Mouse (Mus musculus) midbrain, embryonic 13.5 days (tissue): ENCODE results near the gene Pptc7. TPM values are rescaled to one million over a fixed set of nuclear protein-coding genes. Genes with fewer than 3 reads are reported as not detected.

ENCODE experiments used
- ATAC-seq: fragments of 200-750 bp; cut with Nextera tagmentation; 2 replicates; pipeline ENCODE4 v1.8.0; 2017; ENCODE audit warnings: mild to moderate bottlenecking, moderate TSS enrichment, moderate library complexity
- H3K27ac ChIP-seq: fragments of 300-500 bp; sonication (generic); 2 replicates; pipeline ENCODE4 v1.5.1; 2015; ENCODE audit warnings: inconsistent platforms, mild to moderate bottlenecking, moderate library complexity
- H3K27me3 ChIP-seq: fragments of 300-500 bp; sonication (generic); 2 replicates; pipeline ENCODE4 v1.6.1; 2015; ENCODE audit warnings: mild to moderate bottlenecking, inconsistent platforms
- H3K36me3 ChIP-seq: fragments of 300-500 bp; sonication (generic); 2 replicates; pipeline ENCODE4 v1.6.1; 2015; ENCODE audit warnings: mild to moderate bottlenecking, inconsistent platforms
- H3K4me1 ChIP-seq: fragments of 300-500 bp; sonication (generic); replicated peaks from 2 replicates; pipeline ENCODE4 v1.6.1; 2015; ENCODE audit warnings: inconsistent platforms
- H3K4me2 ChIP-seq: fragments of 300-500 bp; sonication (generic); replicated peaks from 2 replicates; pipeline ENCODE4 v1.6.1; 2015; ENCODE audit warnings: moderate library complexity, mild to moderate bottlenecking, inconsistent platforms
- H3K4me3 ChIP-seq: fragments of 300-500 bp; sonication (generic); replicated peaks from 2 replicates; pipeline ENCODE4 v1.5.1; 2015; ENCODE audit warnings: mild to moderate bottlenecking, inconsistent platforms
- H3K9ac ChIP-seq: fragments of 300-500 bp; sonication (generic); replicated peaks from 2 replicates; pipeline ENCODE4 v1.6.1; 2015; ENCODE audit warnings: mild to moderate bottlenecking, inconsistent platforms
- H3K9me3 ChIP-seq: fragments of 300-500 bp; sonication (generic); 2 replicates; pipeline ENCODE4 v1.6.1; 2016; ENCODE audit warnings: mild to moderate bottlenecking, inconsistent platforms
- WGBS: fragments of 180-500 bp; shearing (Covaris S2); methylation state at CpG from one replicate; pipeline ENCODE4 v1.1.7; 2015; 5-methylcytosine and 5-hydroxymethylcytosine counted together
- polyA plus RNA-seq: library from polyadenylated mRNA; unstranded; fragments of >200 nt; fragmentation: Nextera tagmentation; extraction: Ambion mirVana; gene quantifications from 2 replicates; pipeline ENCODE4 v1.2.1, GENCODE M21; 2015

The Pptc7 gene
- 8.0 and 9.1 TPM in 2 replicates for polyA plus RNA-seq

GRCm38 (mm10) chr5:122284183-122285028, at the start of gene Pptc7:
Gene Pptc7 (plus strand): TSS chr5:122284365.
- WGBS: under 1% methylated on average over 70 of the region's 114 CpGs
- Histone ChIP-seq H3K36me3 (peaks cover 21% of the 10 kb centered on the region), H3K4me3 (peak within 1 kb of the TSS; percentile 95), H3K27me3 (no peaks in the 10 kb centered on the region), H3K4me2 (peak within 1 kb of the TSS; percentile 99), H3K27ac (peak within 1 kb of the TSS; percentile 92), H3K9me3 (no peaks in the 10 kb centered on the region), H3K4me1 (peaks cover 27% of the 10 kb centered on the region), H3K9ac (peak within 1 kb of the TSS; percentile 90)
- ATAC-seq: peak; percentile 94

GRCm38 (mm10) chr5:122235196-122235836, 48.8 kb upstream of the Pptc7 start:
- Histone ChIP-seq H3K27me3 (no peaks in the 10 kb centered on the region), H3K36me3 (peaks cover 13% of the 10 kb centered on the region), H3K9ac (no peak overlapping the region), H3K4me3 (no peak overlapping the region), H3K27ac (no peak overlapping the region), H3K4me1 (no peaks in the 10 kb centered on the region; the same call in 1 of the 2 replicates), H3K9me3 (no peaks in the 10 kb centered on the region), H3K4me2 (no peak overlapping the region)
- 75% methylated on average over 9 of the region's 9 CpGs for WGBS
- 0 out of 2 replicates have a peak, but pooled peaks have one; percentile 20 for ATAC-seq

GRCm38 (mm10) chr5:122237200-122237599, 47.0 kb upstream of the Pptc7 start:
- H3K9ac ChIP-seq: no peak overlapping the region
- ATAC-seq: no peak
- WGBS: 68% methylated on average over 5 of the region's 5 CpGs
- no peak overlapping the region for H3K27ac ChIP-seq
- H3K4me1 ChIP-seq: no peaks in the 10 kb centered on the region; the same call in 1 of the 2 replicates
- H3K9me3 ChIP-seq: no peaks in the 10 kb centered on the region
- no peak overlapping the region for H3K4me3 ChIP-seq
- no peak overlapping the region for H3K4me2 ChIP-seq
- no peaks in the 10 kb centered on the region for H3K27me3 ChIP-seq
- H3K36me3 ChIP-seq: peaks cover 30% of the 10 kb centered on the region

- H3K27ac ChIP-seq: no peak overlapping the region
- no peaks in the 10 kb centered on the region for H3K9me3 ChIP-seq
- no peak overlapping the region for H3K4me2 ChIP-seq
- 89% methylated on average over 7 of the region's 7 CpGs for WGBS
- no peaks in the 10 kb centered on the region for H3K27me3 ChIP-seq
- ATAC-seq: no peak
- no peak overlapping the region for H3K4me3 ChIP-seq
- peaks cover 32% of the 10 kb centered on the region for H3K36me3 ChIP-seq
- H3K9ac ChIP-seq: no peak overlapping the region
- H3K4me1 ChIP-seq: peaks cover 9% of the 10 kb centered on the region
Observed at GRCm38 (mm10) chr5:122239618-122240017, 44.5 kb upstream of the Pptc7 start.

- H3K4me2 ChIP-seq: no peak overlapping the region
- H3K4me1 ChIP-seq: peaks cover 14% of the 10 kb centered on the region
- no peaks in the 10 kb centered on the region for H3K9me3 ChIP-seq
- 84% methylated on average over 11 of the region's 11 CpGs for WGBS
- no peak overlapping the region for H3K27ac ChIP-seq
- no peak overlapping the region for H3K9ac ChIP-seq
- peaks cover 35% of the 10 kb centered on the region for H3K36me3 ChIP-seq
- no peak for ATAC-seq
- H3K27me3 ChIP-seq: no peaks in the 10 kb centered on the region
- no peak overlapping the region for H3K4me3 ChIP-seq
Observed at GRCm38 (mm10) chr5:122240521-122240920, 43.6 kb upstream of the Pptc7 start.

GRCm38 (mm10) chr5:122240989-122241388, 43.2 kb upstream of the Pptc7 start:
- WGBS: 80% methylated on average over 1 of the region's 1 CpGs
- H3K9me3 ChIP-seq: no peaks in the 10 kb centered on the region
- no peak overlapping the region for H3K27ac ChIP-seq
- H3K9ac ChIP-seq: no peak overlapping the region
- H3K36me3 ChIP-seq: peaks cover 39% of the 10 kb centered on the region
- H3K4me3 ChIP-seq: no peak overlapping the region
- no peak overlapping the region for H3K4me2 ChIP-seq
- no peak for ATAC-seq
- no peaks in the 10 kb centered on the region for H3K27me3 ChIP-seq
- H3K4me1 ChIP-seq: peaks cover 14% of the 10 kb centered on the region

GRCm38 (mm10) chr5:122242521-122243123, 41.5 kb upstream of the Pptc7 start:
- Histone ChIP-seq H3K4me3 (no peak overlapping the region), H3K4me2 (no peak overlapping the region), H3K27ac (no peak overlapping the region), H3K9ac (0 out of 2 replicates have a peak overlapping the region, but pooled peaks have one; percentile 5), H3K27me3 (no peaks in the 10 kb centered on the region), H3K9me3 (no peaks in the 10 kb centered on the region), H3K4me1 (peaks cover 14% of the 10 kb centered on the region), H3K36me3 (peaks cover 56% of the 10 kb centered on the region)
- no peak for ATAC-seq
- 94% methylated on average over 6 of the region's 6 CpGs for WGBS

- no peak overlapping the region for H3K4me2 ChIP-seq
- H3K4me3 ChIP-seq: no peak overlapping the region
- no peaks in the 10 kb centered on the region for H3K9me3 ChIP-seq
- 0 out of 2 replicates have a peak, but pooled peaks have one; percentile 40 for ATAC-seq
- no peak overlapping the region for H3K27ac ChIP-seq
- 66% methylated on average over 17 of the region's 17 CpGs for WGBS
- H3K4me1 ChIP-seq: peaks cover 14% of the 10 kb centered on the region
- H3K9ac ChIP-seq: no peak overlapping the region
- peaks cover 69% of the 10 kb centered on the region for H3K36me3 ChIP-seq
- no peaks in the 10 kb centered on the region for H3K27me3 ChIP-seq
Observed at GRCm38 (mm10) chr5:122243781-122244523, 40.2 kb upstream of the Pptc7 start.

GRCm38 (mm10) chr5:122245186-122245585, 39.0 kb upstream of the Pptc7 start:
- H3K4me1 ChIP-seq: peaks cover 14% of the 10 kb centered on the region
- H3K36me3 ChIP-seq: peaks cover 66% of the 10 kb centered on the region
- no peak overlapping the region for H3K9ac ChIP-seq
- H3K4me3 ChIP-seq: no peak overlapping the region
- H3K27me3 ChIP-seq: no peaks in the 10 kb centered on the region
- 0 out of 2 replicates have a peak overlapping the region, but pooled peaks have one; percentile 35 for H3K27ac ChIP-seq
- H3K9me3 ChIP-seq: no peaks in the 10 kb centered on the region
- no peak for ATAC-seq
- no peak overlapping the region for H3K4me2 ChIP-seq
- 66% methylated on average over 3 of the region's 3 CpGs for WGBS

- Histone ChIP-seq H3K36me3 (peaks cover 67% of the 10 kb centered on the region), H3K4me3 (no peak overlapping the region), H3K27ac (no peak overlapping the region), H3K9ac (no peak overlapping the region), H3K9me3 (no peaks in the 10 kb centered on the region), H3K4me1 (peaks cover 14% of the 10 kb centered on the region), H3K4me2 (no peak overlapping the region), H3K27me3 (no peaks in the 10 kb centered on the region)
- WGBS: 88% methylated on average over 10 of the region's 10 CpGs
- ATAC-seq: no peak
Observed at GRCm38 (mm10) chr5:122246547-122247167, 37.5 kb upstream of the Pptc7 start.

- Histone ChIP-seq H3K9me3 (no peaks in the 10 kb centered on the region), H3K4me1 (peaks cover 14% of the 10 kb centered on the region), H3K27me3 (no peaks in the 10 kb centered on the region), H3K36me3 (peaks cover 68% of the 10 kb centered on the region), H3K27ac (no peak overlapping the region), H3K9ac (no peak overlapping the region), H3K4me3 (no peak overlapping the region), H3K4me2 (no peak overlapping the region)
- ATAC-seq: no peak
- WGBS: 88% methylated on average over 11 of the region's 11 CpGs
Observed at GRCm38 (mm10) chr5:122247529-122247928, 36.6 kb upstream of the Pptc7 start.
